Mouse (Mus musculus): ENCODE measurements at regions not wholly inside any gene's neighbourhood (a gene's known extent, or its start where the extent isn't known, plus 50 kb on each side); places are given as distances from the start of the nearest gene placed in this dataset.
"Not testable (repeated sequence)": the region's sequence is repeated elsewhere in the genome, so short reads cannot be mapped to it uniquely, and the experiment has no call there.

DNA sequence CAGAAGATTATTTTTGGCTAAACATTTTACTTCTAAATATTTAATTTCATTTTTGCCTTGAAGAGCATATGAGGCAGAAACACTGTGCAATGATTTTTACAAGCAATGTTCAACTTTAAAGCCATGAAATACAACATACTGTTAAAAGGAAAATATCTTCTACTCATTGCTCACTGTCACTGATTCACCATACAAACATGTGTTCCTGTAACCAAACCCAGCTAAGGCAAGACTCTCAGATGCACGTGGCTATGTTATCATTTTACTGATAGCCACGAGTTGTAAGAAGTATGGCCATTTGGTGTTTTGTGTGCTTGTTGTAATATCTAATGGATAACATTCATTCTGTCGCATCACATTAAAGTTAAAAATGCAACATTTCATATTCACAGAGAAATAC lies 287.3 kb upstream of the Adamts5 start:
- no peak for DNase-seq (ENCODE audit: low read depth)

GRCm38 (mm10) chr16:86187609-86188008 lies 286.0 kb upstream of the Adamts5 start:
- not testable (repeated sequence) for DNase-seq (ENCODE audit: low read depth)

GRCm38 (mm10) chr16:86159021-86159815 lies 257.6 kb upstream of the Adamts5 start:
- no peak for DNase-seq (ENCODE audit: low read depth)

GRCm38 (mm10) chr16:86138171-86138570 lies 236.5 kb upstream of the Adamts5 start:
- DNase-seq (ENCODE audit: low read depth): no peak

GRCm38 (mm10) chr16:86136169-86136568 lies 234.5 kb upstream of the Adamts5 start:
- no peak for DNase-seq (ENCODE audit: low read depth)

GRCm38 (mm10) chr16:86127391-86127790 lies 225.8 kb upstream of the Adamts5 start:
- DNase-seq (ENCODE audit: low read depth): no peak

GRCm38 (mm10) chr16:86124182-86124581 lies 222.6 kb upstream of the Adamts5 start:
- no peak for DNase-seq (ENCODE audit: low read depth)

DNA sequence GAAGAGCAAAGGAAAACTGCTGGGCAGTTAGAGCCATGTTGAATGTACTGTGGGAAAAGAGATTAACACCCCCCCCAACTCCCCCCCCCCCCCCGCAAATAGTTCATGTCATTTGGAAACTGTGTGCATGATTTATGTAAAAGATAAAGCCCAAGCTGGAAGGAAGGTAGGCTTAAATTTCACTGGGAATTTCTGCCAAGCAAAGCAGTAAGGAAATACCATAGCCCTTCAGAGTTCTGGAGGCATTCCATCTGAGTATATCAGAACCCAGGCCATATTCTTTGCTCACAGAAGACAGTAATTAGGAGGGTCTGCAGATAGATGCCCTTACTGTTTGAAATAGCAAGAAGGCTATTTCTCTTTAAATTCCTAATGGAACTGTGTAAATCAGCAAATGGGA lies 221.3 kb upstream of the Adamts5 start:
- DNase-seq (ENCODE audit: low read depth): no peak

- no peak for DNase-seq (ENCODE audit: low read depth)
Measured at GRCm38 (mm10) chr16:86117959-86118358, 216.3 kb upstream of the Adamts5 start.

- DNase-seq (ENCODE audit: low read depth): no peak
Measured at GRCm38 (mm10) chr16:86115587-86116376, 214.2 kb upstream of the Adamts5 start.

- no peak for DNase-seq (ENCODE audit: low read depth)
Measured at GRCm38 (mm10) chr16:86094461-86094860, 192.8 kb upstream of the Adamts5 start.

DNA sequence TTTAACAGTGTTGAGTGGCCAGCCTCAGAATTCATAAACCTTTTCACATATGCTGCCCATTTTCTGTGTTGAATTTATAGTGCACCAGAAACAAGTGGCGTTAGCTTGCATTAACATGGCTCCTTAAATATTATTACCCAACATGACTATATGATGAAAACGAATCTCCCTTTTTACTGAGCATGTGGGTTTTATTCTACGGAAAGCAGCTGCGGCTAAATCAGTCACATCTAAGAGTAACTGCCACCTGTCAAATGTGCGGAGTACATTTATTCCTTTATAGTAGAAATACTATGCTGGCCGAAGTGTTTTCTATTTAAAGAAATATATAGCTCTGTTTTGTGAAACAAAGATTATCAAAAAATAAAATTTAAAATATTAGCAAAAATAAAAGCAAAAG lies 188.5 kb upstream of the Adamts5 start:
- DNase-seq (ENCODE audit: low read depth): no peak

- DNase-seq (ENCODE audit: low read depth): no peak
Measured at GRCm38 (mm10) chr16:86087421-86087820, 185.8 kb upstream of the Adamts5 start.

GRCm38 (mm10) chr16:86067628-86068364 lies 166.2 kb upstream of the Adamts5 start:
- no peak for DNase-seq (ENCODE audit: low read depth)

- DNase-seq (ENCODE audit: low read depth): no peak
Measured at GRCm38 (mm10) chr16:86060087-86060486, 158.5 kb upstream of the Adamts5 start.

DNA sequence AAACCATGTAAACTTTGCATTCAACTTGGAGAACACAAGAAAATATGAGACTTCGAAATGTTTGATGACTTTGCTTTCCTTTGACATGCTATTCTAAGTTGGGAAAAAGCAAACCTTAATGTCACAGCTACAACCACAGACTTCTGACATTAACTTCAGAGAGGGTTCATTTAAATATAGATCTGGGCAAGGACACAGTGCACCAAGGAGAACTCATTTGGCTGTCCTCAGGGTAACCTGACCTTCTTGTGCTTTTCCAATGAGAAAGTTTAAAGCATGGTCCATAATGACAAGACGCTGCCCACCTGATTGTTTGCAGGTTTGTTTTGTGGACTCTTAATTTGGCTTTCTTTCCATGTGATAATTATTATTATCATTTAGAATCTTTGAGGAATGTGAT lies 143.1 kb upstream of the Adamts5 start:
- no peak for DNase-seq (ENCODE audit: low read depth)

GRCm38 (mm10) chr16:86034772-86035171 lies 133.1 kb upstream of the Adamts5 start:
- DNase-seq (ENCODE audit: low read depth): no peak

- DNase-seq (ENCODE audit: low read depth): no peak
Measured at GRCm38 (mm10) chr16:86027700-86028099, 126.1 kb upstream of the Adamts5 start.

- DNase-seq (ENCODE audit: low read depth): no peak
Measured at GRCm38 (mm10) chr16:86015336-86015735, 113.7 kb upstream of the Adamts5 start.

GRCm38 (mm10) chr16:86011051-86011450 lies 109.4 kb upstream of the Adamts5 start:
- no peak for DNase-seq (ENCODE audit: low read depth)

- DNase-seq (ENCODE audit: low read depth): no peak
Measured at GRCm38 (mm10) chr16:86009638-86010329, 108.2 kb upstream of the Adamts5 start.

GRCm38 (mm10) chr16:86007799-86008198 lies 106.2 kb upstream of the Adamts5 start:
- DNase-seq (ENCODE audit: low read depth): no peak
